Mouse (Mus musculus) heart, embryonic 15.5 days (tissue): ENCODE measurements around the gene Cul9. TPM values are rescaled to one million over a fixed set of nuclear protein-coding genes. Genes with fewer than 3 reads are reported as not detected.

Experiments used
- ATAC-seq: fragments of 200-750 bp; cut with Nextera tagmentation; replicated peaks from 2 replicates; pipeline ENCODE4 v1.8.0; 2017; ENCODE audit warnings: low read depth, moderate TSS enrichment; ENCODE audit not compliant: insufficient number of reproducible peaks, insufficient read depth, low FRiP score
- H3K27ac ChIP-seq: fragments of 300-500 bp; sonication (generic); 2 replicates; pipeline ENCODE4 v1.5.1; 2015; ENCODE audit warnings: mild to moderate bottlenecking, inconsistent platforms
- H3K27me3 ChIP-seq: fragments of 300-500 bp; sonication (generic); 2 replicates; pipeline ENCODE4 v1.6.1; 2015; ENCODE audit warnings: inconsistent platforms
- H3K36me3 ChIP-seq: fragments of 300-500 bp; sonication (generic); 2 replicates; pipeline ENCODE4 v1.6.1; 2015; ENCODE audit warnings: mild to moderate bottlenecking, inconsistent platforms
- H3K4me1 ChIP-seq: fragments of 300-500 bp; sonication (generic); replicated peaks from 2 replicates; pipeline ENCODE4 v1.6.1; 2015; ENCODE audit warnings: inconsistent platforms
- H3K4me2 ChIP-seq: fragments of 300-500 bp; sonication (generic); 2 replicates; pipeline ENCODE4 v1.6.1; 2015; ENCODE audit warnings: inconsistent platforms, mild to moderate bottlenecking, moderate library complexity
- H3K4me3 ChIP-seq: fragments of 300-500 bp; sonication (generic); 2 replicates; pipeline ENCODE4 v1.5.1; 2015; ENCODE audit warnings: mild to moderate bottlenecking, inconsistent platforms
- H3K9ac ChIP-seq: fragments of 300-500 bp; sonication (generic); 2 replicates; pipeline ENCODE4 v1.6.1; 2015; ENCODE audit warnings: mild to moderate bottlenecking, inconsistent platforms
- H3K9me3 ChIP-seq: fragments of 300-500 bp; sonication (generic); replicated peaks from 2 replicates; pipeline ENCODE4 v1.6.1; 2016; ENCODE audit warnings: inconsistent platforms
- WGBS: fragments of 180-500 bp; shearing (Covaris S2); methylation state at CpG from one replicate; pipeline ENCODE4 v1.1.7; 2015; ENCODE audit warnings: mixed read lengths; 5-methylcytosine and 5-hydroxymethylcytosine counted together
- polyA plus RNA-seq: library from polyadenylated mRNA; unstranded; fragments of >200 nt; fragmentation: Nextera tagmentation; extraction: Ambion mirVana; gene quantifications from 2 replicates; pipeline ENCODE4 v1.2.1, GENCODE M21; 2015

Cul9 gene
- polyA plus RNA-seq, 1 experiment from 2014 or later = 4.6 TPM

DNA sequence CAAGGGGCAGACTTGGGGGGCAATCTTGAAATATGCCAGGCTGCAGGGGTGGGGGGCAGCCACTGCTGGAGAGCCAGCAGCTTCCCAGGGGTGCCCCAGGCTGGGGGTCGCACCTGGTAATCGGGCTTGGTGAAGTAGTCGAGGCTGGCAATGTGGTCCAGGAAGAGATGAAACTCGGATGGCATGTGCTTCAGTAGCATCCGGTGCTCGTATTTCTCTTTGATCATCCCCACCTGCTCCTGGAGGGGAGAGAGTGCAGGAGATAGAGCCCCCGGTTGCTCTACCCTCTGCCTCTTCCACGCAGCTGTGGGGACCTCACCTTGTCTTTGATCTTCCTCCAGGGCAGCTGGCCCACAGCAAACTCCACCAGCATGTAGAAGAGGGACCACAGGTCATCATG is 69.6 kb downstream of the Cul9 start:
- no peaks in the 10 kb centered on the region for H3K4me1 ChIP-seq
- H3K9ac ChIP-seq = no peak overlapping the region
- no peaks in the 10 kb centered on the region for H3K9me3 ChIP-seq
- H3K4me2 ChIP-seq = no peak overlapping the region
- H3K4me3 ChIP-seq = no peak overlapping the region
- H3K27me3 ChIP-seq = peaks cover 31% of the 10 kb centered on the region
- 76% methylated on average over 8 of the region's 8 CpGs for WGBS
- ATAC-seq = no peak
- no peak overlapping the region for H3K27ac ChIP-seq
- no peaks in the 10 kb centered on the region for H3K36me3 ChIP-seq

DNA sequence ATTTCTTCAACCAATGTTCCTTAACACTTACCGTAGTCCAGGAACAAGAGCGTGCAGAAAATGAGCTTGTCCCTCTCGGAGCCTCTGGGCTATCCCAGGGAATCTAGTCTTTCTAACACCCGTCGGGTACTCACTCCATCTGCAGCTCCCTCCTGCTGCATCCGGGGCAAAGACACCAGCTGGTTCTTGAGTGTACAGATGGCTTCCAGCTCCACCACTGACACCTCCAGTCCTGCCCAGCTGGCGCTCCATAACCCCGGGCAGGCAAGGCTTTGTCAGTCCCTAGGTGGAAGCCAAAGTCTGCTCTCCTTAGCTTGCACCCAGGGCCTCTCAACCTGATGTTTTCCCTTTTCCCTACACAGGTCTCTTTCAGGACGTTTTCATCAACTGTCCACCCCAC is 78.4 kb downstream of the Cul9 start:
- Histone ChIP-seq H3K27ac (no peak overlapping the region), H3K4me1 (peaks cover under 1% of the 10 kb centered on the region; the same call in 1 of the 2 replicates), H3K9me3 (no peaks in the 10 kb centered on the region), H3K4me3 (no peak overlapping the region), H3K4me2 (no peak overlapping the region), H3K36me3 (no peaks in the 10 kb centered on the region), H3K9ac (no peak overlapping the region), H3K27me3 (peaks cover 11% of the 10 kb centered on the region)
- 76% methylated on average over 9 of the region's 9 CpGs for WGBS
- no peak for ATAC-seq

DNA sequence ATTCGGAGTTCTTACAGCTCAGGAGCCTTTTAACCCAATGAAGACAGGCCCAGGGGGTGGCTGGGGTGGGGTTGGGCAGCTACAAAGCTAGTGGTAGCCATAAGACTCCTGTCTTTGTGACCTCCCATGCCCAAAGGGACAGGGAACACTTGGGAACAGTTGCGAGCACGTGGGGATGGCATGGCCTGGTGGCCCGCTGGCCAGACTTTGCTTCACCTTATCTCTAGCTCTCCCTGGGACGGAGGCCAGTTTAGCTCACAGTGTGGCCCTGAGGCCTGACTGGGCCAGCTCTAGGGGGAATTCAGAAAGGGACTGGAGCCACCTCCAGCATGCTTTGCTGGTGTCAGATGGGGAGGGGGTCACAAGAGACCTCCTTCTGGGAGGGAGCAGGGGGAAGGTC is 84.0 kb downstream of the Cul9 start:
- WGBS = 40% methylated on average over 5 of the region's 5 CpGs
- Histone ChIP-seq H3K27ac (no peak overlapping the region), H3K4me3 (no peak overlapping the region), H3K27me3 (peaks cover 52% of the 10 kb centered on the region), H3K9me3 (no peaks in the 10 kb centered on the region), H3K4me2 (no peak overlapping the region), H3K36me3 (no peaks in the 10 kb centered on the region), H3K4me1 (peaks cover 38% of the 10 kb centered on the region), H3K9ac (no peak overlapping the region)
- ATAC-seq = peak; percentile 65

GRCm38 (mm10) chr17:46461347-46461746 is 84.8 kb downstream of the Cul9 start:
- Histone ChIP-seq H3K9ac (peak overlapping the region; percentile 57), H3K4me2 (peak overlapping the region; percentile 84), H3K27me3 (peaks cover 58% of the 10 kb centered on the region), H3K27ac (no peak overlapping the region), H3K4me1 (peaks cover 38% of the 10 kb centered on the region), H3K9me3 (no peaks in the 10 kb centered on the region), H3K36me3 (no peaks in the 10 kb centered on the region), H3K4me3 (peak overlapping the region; percentile 47)
- ATAC-seq = no peak
- WGBS = 17% methylated on average over 8 of the region's 8 CpGs

GRCm38 (mm10) chr17:46460673-46461072 is 85.5 kb downstream of the Cul9 start:
- Histone ChIP-seq H3K27ac (no peak overlapping the region), H3K9me3 (no peaks in the 10 kb centered on the region), H3K36me3 (no peaks in the 10 kb centered on the region), H3K4me3 (peak overlapping the region; percentile 47), H3K4me2 (peak overlapping the region; percentile 84), H3K4me1 (peaks cover 40% of the 10 kb centered on the region), H3K9ac (peak overlapping the region; percentile 57), H3K27me3 (peaks cover 65% of the 10 kb centered on the region)
- under 1% methylated on average over 32 of the region's 32 CpGs for WGBS
- no peak for ATAC-seq

GRCm38 (mm10) chr17:46458439-46458838 is 87.7 kb downstream of the Cul9 start:
- Histone ChIP-seq H3K27ac (peak overlapping the region; percentile 82), H3K4me2 (peak overlapping the region; percentile 13; the same call in 1 of the 2 replicates), H3K27me3 (peaks cover 85% of the 10 kb centered on the region), H3K4me1 (peaks cover 61% of the 10 kb centered on the region), H3K4me3 (no peak overlapping the region), H3K36me3 (no peaks in the 10 kb centered on the region), H3K9me3 (no peaks in the 10 kb centered on the region), H3K9ac (no peak overlapping the region)
- WGBS = 16% methylated on average over 3 of the region's 3 CpGs
- peak; percentile 44; the same call in 1 of the 2 replicates for ATAC-seq

DNA sequence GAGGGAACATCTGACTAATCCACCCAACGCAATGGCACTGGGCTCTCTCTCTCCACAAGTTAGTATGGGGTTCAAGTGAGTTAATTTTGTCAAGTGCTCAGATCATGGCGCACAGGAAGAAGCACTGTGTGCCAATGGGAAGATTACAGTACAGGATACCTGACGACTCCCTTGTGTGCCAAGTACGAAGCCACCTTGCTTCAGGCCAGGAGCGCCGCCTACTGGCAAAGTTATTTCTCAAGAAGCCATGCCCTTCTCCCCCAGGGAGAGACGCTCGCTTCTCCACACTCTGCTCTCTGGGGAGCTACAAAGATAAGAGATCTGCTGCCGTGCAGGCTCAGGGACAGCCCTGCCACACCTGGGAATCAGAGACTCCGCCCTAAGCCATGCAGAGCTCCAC is 88.4 kb downstream of the Cul9 start:
- H3K4me2 ChIP-seq = peak overlapping the region; percentile 13; the same call in 1 of the 2 replicates
- H3K4me1 ChIP-seq = peaks cover 61% of the 10 kb centered on the region

GRCm38 (mm10) chr17:46455110-46455691 is 91.0 kb downstream of the Cul9 start:
- Histone ChIP-seq H3K4me3 (peak overlapping the region; percentile 46), H3K27ac (no peak overlapping the region), H3K9me3 (no peaks in the 10 kb centered on the region), H3K4me2 (peak overlapping the region; percentile 76), H3K4me1 (peaks cover 39% of the 10 kb centered on the region), H3K9ac (peak overlapping the region; percentile 45), H3K27me3 (peaks cover 83% of the 10 kb centered on the region), H3K36me3 (no peaks in the 10 kb centered on the region)
- ATAC-seq = no peak
- WGBS = 2% methylated on average over 33 of the region's 33 CpGs

More for the DNA sequence above, 88.4 kb downstream of the Cul9 start:
- Histone ChIP-seq H3K27ac (peak overlapping the region; percentile 82), H3K9me3 (no peaks in the 10 kb centered on the region), H3K27me3 (peaks cover 91% of the 10 kb centered on the region), H3K9ac (no peak overlapping the region), H3K36me3 (no peaks in the 10 kb centered on the region), H3K4me3 (no peak overlapping the region)
- WGBS = 13% methylated on average over 10 of the region's 10 CpGs
- ATAC-seq = no peak

DNA sequence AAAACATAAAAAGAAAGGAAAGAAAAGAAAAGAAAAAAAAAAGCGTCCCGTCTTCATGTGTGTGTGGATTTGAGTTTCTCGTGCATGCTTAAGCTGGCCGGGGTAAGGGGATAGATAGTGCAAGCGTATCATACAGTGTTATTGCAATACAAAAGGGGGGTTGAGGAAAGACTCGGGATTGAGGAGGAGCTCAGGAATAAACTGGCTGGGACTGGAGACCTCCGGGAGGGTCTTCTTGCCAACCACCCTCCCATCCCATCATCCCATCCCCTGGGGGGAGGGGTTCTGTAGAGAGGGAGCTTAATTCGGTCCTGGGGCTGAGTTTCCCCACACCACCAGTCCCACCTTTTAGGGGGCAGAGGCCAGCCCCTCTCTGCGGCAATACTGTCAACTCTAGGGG is 91.6 kb downstream of the Cul9 start:
- peaks cover 76% of the 10 kb centered on the region for H3K27me3 ChIP-seq
- peaks cover 38% of the 10 kb centered on the region for H3K4me1 ChIP-seq
- WGBS = 4% methylated on average over 9 of the region's 9 CpGs
- H3K9me3 ChIP-seq = no peaks in the 10 kb centered on the region
- H3K27ac ChIP-seq = no peak overlapping the region
- ATAC-seq = no peak
- H3K9ac ChIP-seq = peak overlapping the region; percentile 45; the same call in 1 of the 2 replicates
- peak overlapping the region; percentile 76 for H3K4me2 ChIP-seq
- no peaks in the 10 kb centered on the region for H3K36me3 ChIP-seq
- H3K4me3 ChIP-seq = peak overlapping the region; percentile 46

DNA sequence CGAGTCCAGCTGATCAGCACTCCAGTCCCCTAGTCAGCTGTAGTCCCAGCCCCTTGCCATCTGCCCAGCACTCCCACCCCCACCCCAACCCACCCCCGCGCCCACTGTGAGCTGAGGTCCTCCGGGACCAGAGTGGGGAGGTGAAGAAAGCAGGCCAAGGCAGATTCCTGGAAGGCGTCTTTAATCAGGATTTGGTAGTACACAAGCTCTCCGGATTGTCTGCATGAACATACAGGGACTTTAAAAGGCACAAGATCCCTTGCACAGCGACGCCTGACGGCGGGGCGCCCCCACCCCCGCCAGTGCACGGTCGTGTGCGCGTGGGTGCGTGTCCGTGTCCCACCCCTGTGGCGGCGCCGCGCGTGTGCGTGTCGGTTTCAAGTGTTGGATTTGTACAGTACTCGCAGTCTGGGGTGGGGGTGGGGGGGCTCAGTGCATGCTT is 92.2 kb downstream of the Cul9 start:
- H3K9me3 ChIP-seq = no peaks in the 10 kb centered on the region
- peak overlapping the region; percentile 17; the same call in 1 of the 2 replicates for H3K9ac ChIP-seq
- H3K27me3 ChIP-seq = peaks cover 71% of the 10 kb centered on the region
- H3K36me3 ChIP-seq = no peaks in the 10 kb centered on the region
- H3K4me1 ChIP-seq = peaks cover 37% of the 10 kb centered on the region
- peak overlapping the region; percentile 76 for H3K4me2 ChIP-seq
- no peak overlapping the region for H3K27ac ChIP-seq
- no peak for ATAC-seq
- WGBS = 2% methylated on average over 26 of the region's 26 CpGs
- H3K4me3 ChIP-seq = peak overlapping the region; percentile 46

- ATAC-seq = no peak
- Histone ChIP-seq H3K4me2 (no peak overlapping the region), H3K4me3 (no peak overlapping the region; the same call in 1 of the 2 replicates), H3K4me1 (peaks cover 31% of the 10 kb centered on the region), H3K9me3 (no peaks in the 10 kb centered on the region), H3K9ac (no peak overlapping the region), H3K36me3 (no peaks in the 10 kb centered on the region), H3K27ac (no peak overlapping the region), H3K27me3 (peaks cover 71% of the 10 kb centered on the region)
- 18% methylated on average over 13 of the region's 13 CpGs for WGBS
Measured at GRCm38 (mm10) chr17:46453302-46453948, 92.8 kb downstream of the Cul9 start.
